Mouse (Mus musculus): ENCODE measurements at regions not wholly inside any gene's neighbourhood (a gene's known extent, or its start where the extent isn't known, plus 50 kb on each side); places are given as distances from the start of the nearest gene placed in this dataset.

- DNase-seq (ENCODE audit: extremely low spot score in 1 of 2, low spot score in 1 of 2): peak; percentile 26 to 31
Observed at GRCm38 (mm10) chr15:68811041-68811440, 2310.3 kb upstream of the Lrrc6 start.

GRCm38 (mm10) chr15:68810593-68810992 lies 2309.9 kb upstream of the Lrrc6 start:
- DNase-seq (ENCODE audit: extremely low spot score in 1 of 2, low spot score in 1 of 2): peak; percentile 76 to 77

GRCm38 (mm10) chr15:68808175-68808574 lies 2307.5 kb upstream of the Lrrc6 start:
- peak; percentile 22 to 38 for DNase-seq (ENCODE audit: extremely low spot score in 1 of 2, low spot score in 1 of 2)

GRCm38 (mm10) chr15:68804254-68804653 lies 2303.5 kb upstream of the Lrrc6 start:
- peak in 1 of 2 experiments; percentile 47 for DNase-seq (ENCODE audit: extremely low spot score in 1 of 2, low spot score in 1 of 2)

- DNase-seq (ENCODE audit: extremely low spot score in 1 of 2, low spot score in 1 of 2): peak; percentile 20 to 43
Observed at GRCm38 (mm10) chr15:68801763-68802162, 2301.1 kb upstream of the Lrrc6 start.

- no peak for DNase-seq (ENCODE audit: extremely low spot score in 1 of 2, low spot score in 1 of 2)
Observed at GRCm38 (mm10) chr15:68797406-68797805, 2296.7 kb upstream of the Lrrc6 start.

GRCm38 (mm10) chr15:68795239-68795960 lies 2294.7 kb upstream of the Lrrc6 start:
- peak in 1 of 2 experiments; percentile 43 for DNase-seq (ENCODE audit: extremely low spot score in 1 of 2, low spot score in 1 of 2)

- DNase-seq (ENCODE audit: extremely low spot score in 1 of 2, low spot score in 1 of 2): no peak
Observed at GRCm38 (mm10) chr15:68759948-68760347, 2259.2 kb upstream of the Lrrc6 start.

- no peak for DNase-seq (ENCODE audit: extremely low spot score in 1 of 2, low spot score in 1 of 2)
Observed at GRCm38 (mm10) chr15:68755255-68755654, 2254.5 kb upstream of the Lrrc6 start.

- peak; percentile 87 to 92 for DNase-seq (ENCODE audit: extremely low spot score in 1 of 2, low spot score in 1 of 2)
Observed at GRCm38 (mm10) chr15:68754834-68755233, 2254.1 kb upstream of the Lrrc6 start.

GRCm38 (mm10) chr15:68739344-68739743 lies 2238.6 kb upstream of the Lrrc6 start:
- DNase-seq (ENCODE audit: extremely low spot score in 1 of 2, low spot score in 1 of 2): peak; percentile 22 to 42

- DNase-seq (ENCODE audit: extremely low spot score in 1 of 2, low spot score in 1 of 2): no peak
Observed at GRCm38 (mm10) chr15:68721250-68721649, 2220.5 kb upstream of the Lrrc6 start.

GRCm38 (mm10) chr15:68719486-68719885 lies 2218.8 kb upstream of the Lrrc6 start:
- peak; percentile 42 to 60 for DNase-seq (ENCODE audit: extremely low spot score in 1 of 2, low spot score in 1 of 2)

- peak; percentile 59 to 70 for DNase-seq (ENCODE audit: extremely low spot score in 1 of 2, low spot score in 1 of 2)
Observed at GRCm38 (mm10) chr15:68714337-68714736, 2213.6 kb upstream of the Lrrc6 start.

- DNase-seq (ENCODE audit: extremely low spot score in 1 of 2, low spot score in 1 of 2): no peak
Observed at GRCm38 (mm10) chr15:68707306-68707705, 2206.6 kb upstream of the Lrrc6 start.

GRCm38 (mm10) chr15:68695041-68695650 lies 2194.4 kb upstream of the Lrrc6 start:
- DNase-seq (ENCODE audit: extremely low spot score in 1 of 2, low spot score in 1 of 2): peak in 1 of 2 experiments; percentile 51

GRCm38 (mm10) chr15:68667462-68667861 lies 2166.8 kb upstream of the Lrrc6 start:
- no peak for DNase-seq (ENCODE audit: extremely low spot score in 1 of 2, low spot score in 1 of 2)

- no peak for DNase-seq (ENCODE audit: extremely low spot score in 1 of 2, low spot score in 1 of 2)
Observed at GRCm38 (mm10) chr15:68665331-68665730, 2164.6 kb upstream of the Lrrc6 start.

GRCm38 (mm10) chr15:68656722-68657121 lies 2156.0 kb upstream of the Lrrc6 start:
- no peak for DNase-seq (ENCODE audit: extremely low spot score in 1 of 2, low spot score in 1 of 2)

GRCm38 (mm10) chr15:68655046-68655445 lies 2154.3 kb upstream of the Lrrc6 start:
- DNase-seq (ENCODE audit: extremely low spot score in 1 of 2, low spot score in 1 of 2): peak in 1 of 2 experiments; percentile 62

GRCm38 (mm10) chr15:68650609-68651008 lies 2149.9 kb upstream of the Lrrc6 start:
- peak in 1 of 2 experiments; percentile 19 for DNase-seq (ENCODE audit: extremely low spot score in 1 of 2, low spot score in 1 of 2)

GRCm38 (mm10) chr15:68650033-68650432 lies 2149.3 kb upstream of the Lrrc6 start:
- DNase-seq (ENCODE audit: extremely low spot score in 1 of 2, low spot score in 1 of 2): no peak
